Mouse (Mus musculus): ENCODE data around the gene Hes5. TPM values are rescaled to one million over a fixed set of nuclear protein-coding genes. Genes with fewer than 3 reads are reported as not detected.

Hes5 gene
- polyA plus RNA-seq, 1 experiment from 2014 or later = 167 TPM

GRCm38 (mm10) chr4:154925413-154925812, 35.3 kb upstream of the Hes5 start:
- WGBS = 60% methylated on average over 4 of the region's 4 CpGs
- Histone ChIP-seq H3K36me3 (ENCODE audit: control insufficient read depth, insufficient read depth, low read length) (no peaks in the 10 kb centered on the region), H3K27me3 (replicated peaks; ENCODE audit: control insufficient read depth, insufficient read depth, low read length) (no peaks in the 10 kb centered on the region), H3K27ac (ENCODE audit: low read depth, low read length) (no peak overlapping the region), H3K9me3 (ENCODE audit: control insufficient read depth, low read length) (no peaks in the 10 kb centered on the region; the same call in 1 of the 2 replicates), H3K4me1 (ENCODE audit: control insufficient read depth, insufficient read depth, low read depth, low read length) (no peaks in the 10 kb centered on the region), H3K4me2 (ENCODE audit: low read length) (no peak overlapping the region), H3K4me3 (ENCODE audit: low read length) (no peak overlapping the region), H3K9ac (ENCODE audit: low read depth, low read length) (no peak overlapping the region)
- ATAC-seq = no peak

- no peak overlapping the region for H3K4me2 ChIP-seq (ENCODE audit: low read length)
- no peaks in the 10 kb centered on the region for H3K4me1 ChIP-seq (ENCODE audit: control insufficient read depth, insufficient read depth, low read depth, low read length)
- H3K9me3 ChIP-seq (ENCODE audit: control insufficient read depth, low read length) = no peaks in the 10 kb centered on the region; the same call in 1 of the 2 replicates
- 74% methylated on average over 9 of the region's 9 CpGs for WGBS
- ATAC-seq = no peak
- H3K4me3 ChIP-seq (ENCODE audit: low read length) = no peak overlapping the region
- no peak overlapping the region for H3K9ac ChIP-seq (ENCODE audit: low read depth, low read length)
- no peaks in the 10 kb centered on the region for H3K36me3 ChIP-seq (ENCODE audit: control insufficient read depth, insufficient read depth, low read length)
- no peak overlapping the region for H3K27ac ChIP-seq (ENCODE audit: low read depth, low read length)
- no peaks in the 10 kb centered on the region for H3K27me3 ChIP-seq (replicated peaks; ENCODE audit: control insufficient read depth, insufficient read depth, low read length)
Observed at GRCm38 (mm10) chr4:154926969-154927898, 33.5 kb upstream of the Hes5 start.

- Histone ChIP-seq H3K27me3 (replicated peaks; ENCODE audit: control insufficient read depth, insufficient read depth, low read length) (no peaks in the 10 kb centered on the region), H3K4me2 (ENCODE audit: low read length) (no peak overlapping the region), H3K4me3 (ENCODE audit: low read length) (no peak overlapping the region), H3K4me1 (ENCODE audit: control insufficient read depth, insufficient read depth, low read depth, low read length) (no peaks in the 10 kb centered on the region), H3K9me3 (ENCODE audit: control insufficient read depth, low read length) (no peaks in the 10 kb centered on the region), H3K27ac (ENCODE audit: low read depth, low read length) (no peak overlapping the region), H3K36me3 (ENCODE audit: control insufficient read depth, insufficient read depth, low read length) (no peaks in the 10 kb centered on the region), H3K9ac (ENCODE audit: low read depth, low read length) (no peak overlapping the region)
- no peak for ATAC-seq
- WGBS = 72% methylated on average over 5 of the region's 5 CpGs
Observed at GRCm38 (mm10) chr4:154927899-154928337, 32.8 kb upstream of the Hes5 start.

- WGBS = 55% methylated on average over 12 of the region's 12 CpGs
- no peak for ATAC-seq
- Histone ChIP-seq H3K36me3 (ENCODE audit: control insufficient read depth, insufficient read depth, low read length) (no peaks in the 10 kb centered on the region), H3K27me3 (replicated peaks; ENCODE audit: control insufficient read depth, insufficient read depth, low read length) (no peaks in the 10 kb centered on the region), H3K4me3 (ENCODE audit: low read length) (no peak within 1 kb of the TSS), H3K27ac (ENCODE audit: low read depth, low read length) (no peak within 1 kb of the TSS), H3K4me2 (ENCODE audit: low read length) (no peak within 1 kb of the TSS), H3K4me1 (ENCODE audit: control insufficient read depth, insufficient read depth, low read depth, low read length) (no peaks in the 10 kb centered on the region), H3K9ac (ENCODE audit: low read depth, low read length) (no peak within 1 kb of the TSS), H3K9me3 (ENCODE audit: control insufficient read depth, low read length) (no peaks in the 10 kb centered on the region)
Observed at GRCm38 (mm10) chr4:154928395-154929087, 32.2 kb upstream of the Hes5 start, which contains the start of gene Tnfrsf14. Gene Tnfrsf14, minus strand, starts transcription at chr4:154928563.

GRCm38 (mm10) chr4:154929088-154929660, 31.5 kb upstream of the Hes5 start:
- no peak for ATAC-seq
- no peaks in the 10 kb centered on the region for H3K9me3 ChIP-seq (ENCODE audit: control insufficient read depth, low read length)
- no peak overlapping the region for H3K4me2 ChIP-seq (ENCODE audit: low read length)
- no peaks in the 10 kb centered on the region for H3K4me1 ChIP-seq (ENCODE audit: control insufficient read depth, insufficient read depth, low read depth, low read length)
- no peaks in the 10 kb centered on the region for H3K27me3 ChIP-seq (replicated peaks; ENCODE audit: control insufficient read depth, insufficient read depth, low read length)
- WGBS = 81% methylated on average over 12 of the region's 12 CpGs
- H3K27ac ChIP-seq (ENCODE audit: low read depth, low read length) = no peak overlapping the region
- no peaks in the 10 kb centered on the region for H3K36me3 ChIP-seq (ENCODE audit: control insufficient read depth, insufficient read depth, low read length)
- H3K9ac ChIP-seq (ENCODE audit: low read depth, low read length) = no peak overlapping the region
- H3K4me3 ChIP-seq (ENCODE audit: low read length) = no peak overlapping the region

GRCm38 (mm10) chr4:154933306-154933907, 27.3 kb upstream of the Hes5 start:
- H3K4me2 ChIP-seq (ENCODE audit: low read length) = no peak overlapping the region
- 55% methylated on average over 13 of the region's 13 CpGs for WGBS
- no peaks in the 10 kb centered on the region for H3K27me3 ChIP-seq (replicated peaks; ENCODE audit: control insufficient read depth, insufficient read depth, low read length)
- no peak for ATAC-seq
- H3K36me3 ChIP-seq (ENCODE audit: control insufficient read depth, insufficient read depth, low read length) = no peaks in the 10 kb centered on the region
- no peak overlapping the region for H3K4me3 ChIP-seq (ENCODE audit: low read length)
- H3K9me3 ChIP-seq (ENCODE audit: control insufficient read depth, low read length) = no peaks in the 10 kb centered on the region
- no peaks in the 10 kb centered on the region for H3K4me1 ChIP-seq (ENCODE audit: control insufficient read depth, insufficient read depth, low read depth, low read length)
- no peak overlapping the region for H3K9ac ChIP-seq (ENCODE audit: low read depth, low read length)
- H3K27ac ChIP-seq (ENCODE audit: low read depth, low read length) = no peak overlapping the region

GRCm38 (mm10) chr4:154934800-154935199, 25.9 kb upstream of the Hes5 start:
- Histone ChIP-seq H3K36me3 (ENCODE audit: control insufficient read depth, insufficient read depth, low read length) (no peaks in the 10 kb centered on the region), H3K27ac (ENCODE audit: low read depth, low read length) (no peak overlapping the region), H3K9me3 (ENCODE audit: control insufficient read depth, low read length) (no peaks in the 10 kb centered on the region), H3K27me3 (replicated peaks; ENCODE audit: control insufficient read depth, insufficient read depth, low read length) (no peaks in the 10 kb centered on the region), H3K9ac (ENCODE audit: low read depth, low read length) (no peak overlapping the region), H3K4me3 (ENCODE audit: low read length) (no peak overlapping the region), H3K4me2 (ENCODE audit: low read length) (no peak overlapping the region), H3K4me1 (ENCODE audit: control insufficient read depth, insufficient read depth, low read depth, low read length) (no peaks in the 10 kb centered on the region)
- WGBS = 86% methylated on average over 2 of the region's 2 CpGs
- no peak for ATAC-seq

GRCm38 (mm10) chr4:154935788-154936187, 24.9 kb upstream of the Hes5 start:
- H3K4me1 ChIP-seq (ENCODE audit: control insufficient read depth, insufficient read depth, low read depth, low read length) = no peaks in the 10 kb centered on the region
- H3K4me3 ChIP-seq (ENCODE audit: low read length) = no peak overlapping the region
- WGBS = 74% methylated on average over 7 of the region's 7 CpGs
- no peak for ATAC-seq
- no peak overlapping the region for H3K4me2 ChIP-seq (ENCODE audit: low read length)
- no peaks in the 10 kb centered on the region for H3K9me3 ChIP-seq (ENCODE audit: control insufficient read depth, low read length)
- no peaks in the 10 kb centered on the region for H3K27me3 ChIP-seq (replicated peaks; ENCODE audit: control insufficient read depth, insufficient read depth, low read length)
- no peaks in the 10 kb centered on the region for H3K36me3 ChIP-seq (ENCODE audit: control insufficient read depth, insufficient read depth, low read length)
- no peak overlapping the region; the same call in 1 of the 2 replicates for H3K9ac ChIP-seq (ENCODE audit: low read depth, low read length)
- no peak overlapping the region for H3K27ac ChIP-seq (ENCODE audit: low read depth, low read length)

Measured in hindbrain, embryonic 16.5 days (tissue).